Mouse (Mus musculus) small intestine, adult 2 months (tissue): ENCODE measurements around the gene Fn1.

Source experiments
- CTCF ChIP-seq: fragments of 200-500 bp; IDR thresholded peaks from 2 replicates; pipeline ENCODE4 v1.5.1; 2012; ENCODE audit warnings: low read depth, mild to moderate bottlenecking, control low read depth, inconsistent platforms, low read length, moderate library complexity, mixed read lengths; ENCODE audit not compliant: insufficient replicate concordance, insufficient read length; ENCODE audit errors: extremely low read depth
- POLR2A ChIP-seq: fragments of 200-500 bp; IDR thresholded peaks from 2 replicates; pipeline ENCODE4 v1.6.1; 2012; ENCODE audit warnings: low read depth, mild to moderate bottlenecking, control low read depth, inconsistent platforms, low read length, moderate library complexity

DNA sequence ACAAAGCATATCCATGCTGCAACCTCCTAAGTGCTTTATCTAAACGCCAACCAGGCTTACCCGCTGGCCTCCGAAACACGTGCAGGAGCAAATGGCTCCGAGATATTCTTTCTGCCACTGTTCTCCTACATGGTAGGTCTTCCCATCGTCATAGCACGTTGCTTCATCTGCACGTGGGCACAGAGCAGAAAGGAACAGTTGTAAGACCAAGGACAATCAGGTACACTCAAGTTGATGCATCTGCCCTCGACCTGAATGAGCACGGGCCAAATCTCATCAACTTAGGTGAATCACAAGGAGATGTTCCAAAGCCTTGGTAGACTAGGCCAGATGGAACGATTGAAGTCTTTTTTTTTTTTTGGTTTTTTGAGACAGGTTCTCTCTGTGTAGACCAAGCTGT, 63.0 kb downstream of the Fn1 start:
- no peak for TF ChIP-seq POLR2A
- no peak for TF ChIP-seq CTCF
